Mouse (Mus musculus): Measurements from ENCODE around the gene Sdk1.

The Sdk1 gene

GRCm38 (mm10) chr5:141781142-141781541 lies 539.9 kb downstream of the Sdk1 start:
- DNase-seq = no peak

GRCm38 (mm10) chr5:141782330-141782729 lies 541.0 kb downstream of the Sdk1 start:
- DNase-seq = peak in 1 of 2 experiments; percentile 8

- no peak for DNase-seq
Observed at GRCm38 (mm10) chr5:141783516-141783915, 542.2 kb downstream of the Sdk1 start.

DNA sequence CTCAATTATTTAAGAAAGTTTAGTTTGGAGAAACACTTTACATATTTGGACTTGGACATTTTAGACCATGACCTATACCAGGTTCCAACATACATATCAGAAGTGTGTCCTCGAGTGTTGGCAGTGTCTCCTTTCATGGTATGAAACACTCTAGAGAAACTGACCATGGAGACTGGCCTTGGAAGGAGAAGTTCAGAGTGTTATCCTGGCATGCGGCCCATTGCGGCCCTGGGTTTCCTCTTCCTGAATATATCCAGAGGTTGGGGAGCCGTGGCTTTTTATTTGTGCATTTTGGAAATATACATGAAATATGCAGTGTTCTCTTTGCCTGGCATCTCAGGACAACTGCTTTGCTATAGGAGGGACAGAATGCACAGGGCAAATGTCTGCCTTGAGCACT lies 552.6 kb downstream of the Sdk1 start:
- DNase-seq = no peak

GRCm38 (mm10) chr5:141823823-141824330 lies 582.6 kb downstream of the Sdk1 start:
- DNase-seq = no peak

DNA sequence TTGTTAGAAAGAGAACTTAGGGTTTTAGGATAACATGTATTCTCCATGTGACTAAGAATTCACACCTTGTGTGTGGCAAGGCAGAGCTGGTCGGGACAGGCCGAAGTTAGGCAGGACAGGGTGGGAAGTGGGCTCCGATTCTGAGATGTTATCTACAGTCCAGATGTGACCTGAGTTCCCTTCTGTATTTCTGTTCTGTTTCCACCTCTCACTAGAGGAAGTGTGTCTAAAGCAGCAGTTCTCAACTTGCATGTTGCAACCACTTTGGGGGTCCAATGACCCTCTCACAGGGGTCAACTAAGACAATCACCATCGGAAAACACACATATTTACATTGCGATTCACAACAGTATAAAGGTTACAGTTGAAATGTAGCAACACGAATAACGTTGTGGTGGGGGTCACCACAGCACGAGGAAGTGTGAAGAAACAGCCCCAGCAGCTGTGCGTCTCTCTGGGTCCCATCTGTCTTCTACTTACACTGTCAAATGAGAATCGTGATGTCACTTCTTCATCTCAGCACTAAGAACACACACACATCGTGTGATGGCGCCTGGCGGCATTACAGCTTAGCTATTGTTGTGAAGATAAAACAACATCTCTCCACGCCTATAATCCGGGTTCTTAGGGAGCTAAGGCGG lies 583.6 kb downstream of the Sdk1 start:
- DNase-seq = no peak

- DNase-seq = no peak
Observed at GRCm38 (mm10) chr5:141835566-141835965, 594.3 kb downstream of the Sdk1 start.

GRCm38 (mm10) chr5:141836892-141837455 lies 595.7 kb downstream of the Sdk1 start:
- no peak for DNase-seq

DNA sequence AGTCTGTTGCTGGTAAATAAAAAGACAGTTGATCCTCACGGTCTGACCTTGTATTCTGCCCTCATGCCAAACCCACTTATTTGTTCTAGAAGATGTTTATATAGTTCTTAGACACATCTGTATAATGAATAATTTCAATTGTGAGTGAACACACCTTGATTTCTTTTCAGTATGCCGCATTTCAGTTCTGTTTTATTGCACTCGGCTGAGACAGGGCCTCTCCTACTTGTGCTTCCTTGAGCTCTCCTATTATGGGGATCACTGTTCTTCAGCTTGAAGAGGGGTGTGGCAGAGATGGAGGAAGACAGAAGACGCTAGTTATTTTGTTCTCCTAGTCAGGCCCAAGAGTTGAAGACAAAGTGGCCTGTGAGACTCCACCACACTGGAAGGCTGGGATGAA lies 603.4 kb downstream of the Sdk1 start:
- DNase-seq = no peak

GRCm38 (mm10) chr5:141847686-141848085 lies 606.4 kb downstream of the Sdk1 start:
- no peak for DNase-seq

GRCm38 (mm10) chr5:141852175-141852574 lies 610.9 kb downstream of the Sdk1 start:
- peak in 1 of 2 experiments; percentile 30 for DNase-seq

DNA sequence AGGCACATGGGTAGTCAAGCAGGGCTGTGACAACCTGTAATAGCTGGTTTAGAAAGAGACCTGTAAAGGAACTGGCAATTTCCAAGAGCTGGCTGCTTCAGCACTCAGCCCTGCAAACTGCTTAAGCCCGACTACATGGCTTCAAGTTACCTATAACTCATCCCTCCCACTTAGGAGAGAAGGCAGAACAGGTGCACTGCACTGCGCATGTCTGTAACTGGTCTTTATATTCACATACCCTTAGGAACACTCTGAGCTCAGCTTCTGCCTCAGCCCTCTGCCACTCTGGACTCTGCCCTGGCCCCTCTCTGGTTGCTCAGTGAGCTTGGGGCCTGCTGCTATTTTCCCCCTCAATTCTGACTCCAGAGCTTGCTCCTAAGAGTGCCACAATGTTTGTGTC lies 615.2 kb downstream of the Sdk1 start:
- no peak for DNase-seq

DNA sequence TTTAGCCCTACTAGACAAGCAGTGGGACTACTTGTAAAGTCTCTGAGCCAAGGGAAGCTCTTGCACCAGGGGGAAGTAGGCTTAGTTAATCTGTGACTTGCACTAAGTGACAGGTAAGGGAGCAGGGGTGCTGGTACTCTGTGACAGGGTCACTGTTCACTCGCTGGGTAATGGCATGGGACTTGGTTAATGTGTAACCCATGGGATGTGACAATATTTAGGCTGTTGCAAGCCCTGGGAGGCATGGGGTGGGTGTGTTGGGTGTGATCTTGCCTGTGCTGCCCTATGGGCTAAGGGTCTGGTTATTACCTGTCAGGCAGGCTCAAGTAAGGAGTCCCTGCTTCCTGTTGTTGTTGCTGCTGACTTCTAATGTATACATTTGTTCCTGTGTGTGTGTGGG lies 616.5 kb downstream of the Sdk1 start:
- DNase-seq = no peak

- DNase-seq = no peak
Observed at GRCm38 (mm10) chr5:141858406-141859160, 617.3 kb downstream of the Sdk1 start.

DNA sequence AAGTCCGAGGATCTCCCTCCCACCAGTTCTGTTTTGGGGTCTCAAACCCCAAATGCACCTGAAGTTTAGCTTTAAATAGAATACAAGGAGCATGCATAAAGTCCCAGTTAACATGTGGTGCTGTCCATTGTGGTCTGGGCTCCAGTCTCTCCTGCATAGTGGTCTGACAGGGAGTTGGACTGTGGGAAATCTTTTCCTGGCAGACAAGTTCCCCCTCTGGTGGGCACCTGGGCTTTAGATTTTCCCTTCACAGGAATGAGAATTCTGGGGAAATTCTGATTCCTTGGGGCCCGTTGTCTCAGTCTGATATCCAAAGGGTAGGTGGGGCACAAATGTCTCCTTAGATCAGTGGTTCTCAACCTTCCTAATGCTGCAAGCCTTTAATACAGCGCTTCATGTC lies 624.8 kb downstream of the Sdk1 start:
- DNase-seq = no peak

DNA sequence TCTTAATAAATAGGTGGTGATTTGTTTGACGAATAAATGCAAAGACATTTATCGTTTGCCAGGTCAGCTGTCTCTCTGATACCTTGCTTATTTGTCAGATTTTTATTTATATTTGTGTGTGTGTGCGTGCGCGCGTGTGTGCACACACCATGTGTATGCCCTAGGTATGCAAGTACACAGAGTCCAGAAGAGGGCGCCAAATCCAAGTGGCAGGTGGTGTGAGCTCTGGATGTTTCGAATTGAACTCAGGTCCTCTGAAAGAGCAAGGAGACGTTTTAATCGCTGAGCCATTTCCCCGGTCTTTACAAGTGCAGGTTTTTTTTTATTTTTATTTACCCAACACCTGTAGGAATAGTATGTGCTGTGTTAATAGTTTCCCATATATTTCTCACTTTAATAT lies 632.5 kb downstream of the Sdk1 start:
- no peak for DNase-seq

DNA sequence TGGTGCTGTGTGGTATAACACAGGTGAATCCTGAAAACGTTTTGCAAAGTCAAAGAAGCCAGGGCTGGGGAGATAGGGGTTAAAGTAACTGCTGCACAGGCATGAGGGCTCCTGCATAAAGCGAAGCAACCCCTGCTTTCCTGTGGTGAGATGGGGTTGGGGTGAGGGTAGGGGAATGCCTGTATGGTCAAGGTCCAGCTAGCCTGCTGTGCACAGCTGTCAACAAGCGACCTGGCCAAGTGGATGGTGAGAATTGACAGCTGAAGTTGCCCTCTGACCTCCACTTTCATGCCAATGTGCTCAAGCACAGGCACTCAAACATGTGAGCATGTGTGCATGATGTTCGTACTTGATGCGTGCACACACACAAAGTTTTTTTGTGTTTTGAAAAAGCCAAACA lies 639.4 kb downstream of the Sdk1 start:
- DNase-seq = peak in 1 of 2 experiments; percentile 51

GRCm38 (mm10) chr5:141884111-141884647 lies 642.9 kb downstream of the Sdk1 start:
- no peak for DNase-seq

GRCm38 (mm10) chr5:141886006-141886405 lies 644.7 kb downstream of the Sdk1 start:
- DNase-seq = no peak

DNA sequence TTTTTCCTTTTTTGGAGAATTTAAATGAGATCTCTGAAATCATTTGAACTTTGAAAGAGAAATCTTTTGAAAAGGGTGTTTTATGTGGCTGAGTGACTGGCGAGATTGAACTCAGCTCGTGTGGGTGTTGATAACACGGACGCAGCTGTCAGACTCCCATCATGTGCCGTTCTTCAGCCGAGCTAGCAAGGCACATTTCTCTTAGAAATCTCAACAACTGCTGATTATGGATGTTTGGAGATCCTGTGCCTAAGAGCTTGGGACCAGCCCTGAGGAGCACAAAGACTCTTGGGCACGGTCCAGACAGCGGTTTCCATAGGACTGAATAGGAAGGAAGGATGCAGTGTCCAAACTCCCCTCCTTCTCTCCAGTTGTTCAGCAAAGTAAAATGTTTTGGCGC lies 648.5 kb downstream of the Sdk1 start:
- peak in 1 of 2 experiments; percentile 41 for DNase-seq

GRCm38 (mm10) chr5:141896402-141896801 lies 655.1 kb downstream of the Sdk1 start:
- DNase-seq = no peak

GRCm38 (mm10) chr5:141897481-141897880 lies 656.2 kb downstream of the Sdk1 start:
- no peak for DNase-seq

GRCm38 (mm10) chr5:141899751-141900150 lies 658.5 kb downstream of the Sdk1 start:
- no peak for DNase-seq

All from lung, postnatal 4 days (tissue).